Mouse (Mus musculus): ENCODE measurements around the gene Trp73.

The Trp73 gene

GRCm38 (mm10) chr4:154028646-154029045 is 111.4 kb downstream of the Trp73 start:
- no peak for DNase-seq (ENCODE audit: low spot score)

- DNase-seq (ENCODE audit: low spot score) = no peak
Measured at GRCm38 (mm10) chr4:154028066-154028465, 111.9 kb downstream of the Trp73 start.

- no peak for DNase-seq (ENCODE audit: low spot score)
Measured at GRCm38 (mm10) chr4:154026441-154026761, 113.6 kb downstream of the Trp73 start.

GRCm38 (mm10) chr4:154025641-154026440 is 114.2 kb downstream of the Trp73 start, which contains the start of gene Smim1:
Gene Smim1 (minus strand): TSS chr4:154026230.
- no peak for DNase-seq (ENCODE audit: low spot score)

- no peak for DNase-seq (ENCODE audit: low spot score)
Measured at GRCm38 (mm10) chr4:154024729-154025521, 115.1 kb downstream of the Trp73 start.

GRCm38 (mm10) chr4:154023754-154024601 is 116.0 kb downstream of the Trp73 start:
- no peak for DNase-seq (ENCODE audit: low spot score)

- DNase-seq (ENCODE audit: low spot score) = no peak
Measured at GRCm38 (mm10) chr4:154022844-154023243, 117.2 kb downstream of the Trp73 start.

GRCm38 (mm10) chr4:154022407-154022806 is 117.6 kb downstream of the Trp73 start:
- no peak for DNase-seq (ENCODE audit: low spot score)

GRCm38 (mm10) chr4:154021432-154021831 is 118.6 kb downstream of the Trp73 start:
- DNase-seq (ENCODE audit: low spot score) = no peak

- no peak for DNase-seq (ENCODE audit: low spot score)
Measured at GRCm38 (mm10) chr4:154019571-154019970, 120.4 kb downstream of the Trp73 start.

- DNase-seq (ENCODE audit: low spot score) = no peak
Measured at GRCm38 (mm10) chr4:154015476-154015875, 124.5 kb downstream of the Trp73 start.

- DNase-seq (ENCODE audit: low spot score) = no peak
Measured at GRCm38 (mm10) chr4:154012132-154012882, 127.7 kb downstream of the Trp73 start.

GRCm38 (mm10) chr4:154011646-154012089 is 128.3 kb downstream of the Trp73 start, which contains the start of gene Lrrc47:
Gene Lrrc47 (plus strand): TSS chr4:154011731.
- no peak for DNase-seq (ENCODE audit: low spot score)

- no peak for DNase-seq (ENCODE audit: low spot score)
Measured at GRCm38 (mm10) chr4:154010907-154011645, 128.9 kb downstream of the Trp73 start.

- no peak for DNase-seq (ENCODE audit: low spot score)
Measured at GRCm38 (mm10) chr4:154007759-154008158, 132.2 kb downstream of the Trp73 start.

- DNase-seq (ENCODE audit: low spot score) = no peak
Measured at GRCm38 (mm10) chr4:154006264-154006663, 133.7 kb downstream of the Trp73 start.
